Mouse (Mus musculus): ENCODE results near the gene Tapt1.

DNA sequence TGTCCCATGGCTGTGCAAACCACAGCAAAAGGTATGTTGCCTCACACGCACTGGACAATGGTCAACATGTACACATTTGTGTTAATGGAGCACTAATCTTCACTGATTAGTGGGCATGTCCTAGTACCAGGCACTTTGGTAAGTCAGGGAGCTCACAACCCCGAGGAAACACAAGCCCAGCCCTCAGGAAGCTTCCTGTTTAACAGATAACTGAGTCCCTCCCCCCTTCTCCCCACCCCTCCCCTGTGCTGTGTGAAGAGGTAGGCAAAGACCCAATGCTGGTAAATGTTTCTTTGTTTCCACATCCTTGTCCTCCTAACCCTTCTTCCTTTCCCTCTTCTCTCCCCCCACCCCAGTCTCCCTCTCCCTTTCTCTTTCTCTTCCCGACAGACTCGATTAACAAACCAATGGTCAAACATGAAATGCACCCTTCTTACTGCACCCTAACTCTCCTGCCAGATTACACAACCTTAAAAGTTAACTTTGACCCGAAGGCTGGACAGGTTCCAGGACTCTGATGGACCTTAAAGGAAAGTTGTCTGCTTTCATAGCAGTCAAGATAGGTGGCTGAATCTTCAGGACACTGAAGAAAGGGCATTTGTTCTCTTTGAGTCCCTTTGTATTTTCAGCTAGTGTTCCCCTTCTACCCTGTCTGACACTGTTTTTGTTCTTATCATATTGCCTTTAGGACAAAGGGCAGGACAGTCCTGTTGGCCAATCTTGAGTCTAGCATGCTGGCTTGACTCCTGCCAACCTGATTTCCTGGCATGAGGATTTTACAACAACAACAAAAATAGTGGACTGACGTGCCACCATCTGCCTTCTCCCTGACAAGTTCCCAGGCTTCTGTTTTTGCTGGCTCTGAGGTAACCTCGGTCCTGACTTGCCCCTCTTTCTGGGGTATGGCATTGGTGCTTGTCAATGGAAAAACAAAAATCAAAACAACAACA is 13.0 kb upstream of the Tapt1 start:
- TF ChIP-seq CTCF (IDR thresholded peaks at IDR 0.05; ENCODE audit: low read depth, low read length) (no peak), POLR2A (IDR thresholded peaks at IDR 0.05; ENCODE audit: insufficient read depth, low read length) (no peak), EP300 (IDR thresholded peaks at IDR 0.05; ENCODE audit: insufficient read depth, low read depth, low read length) (no peak)
